Mouse (Mus musculus) G1E (cell line): Measurements from ENCODE around the gene Sqstm1. TPM values are rescaled to one million over a fixed set of nuclear protein-coding genes. Genes with fewer than 3 reads are reported as not detected.

Source experiments
- ATAC-seq: 2 replicates; pipeline ENCODE4 v1.8.0; 2016; ENCODE audit warnings: mild to moderate bottlenecking; ENCODE audit not compliant: insufficient number of reproducible peaks, poor library complexity, low FRiP score, severe bottlenecking; ENCODE audit errors: extremely low read depth
- DNase-seq: peaks from one replicate; pipeline ENCODE4 v3.0.0; 2012; ENCODE audit warnings: low spot score
- H3K27me3 ChIP-seq: 2 replicates; pipeline ENCODE4 v1.6.1; 2012; ENCODE audit warnings: mild to moderate bottlenecking, low read length, inconsistent platforms; ENCODE audit not compliant: insufficient read depth
- H3K36me3 ChIP-seq: replicated peaks from 2 replicates; pipeline ENCODE3; 2012; ENCODE audit warnings: mild to moderate bottlenecking, inconsistent platforms
- H3K4me1 ChIP-seq: 2 replicates; pipeline ENCODE4 v1.6.1; 2012; ENCODE audit warnings: low read depth, low read length, inconsistent platforms, mixed read lengths; ENCODE audit not compliant: insufficient read depth
- H3K4me3 ChIP-seq: 2 replicates; pipeline ENCODE4 v1.5.1; 2012; ENCODE audit warnings: low read depth, mild to moderate bottlenecking, inconsistent platforms, low read length, moderate library complexity, mixed read lengths
- H3K9me3 ChIP-seq: replicated peaks from 2 replicates; pipeline ENCODE4 v1.6.1; 2012; ENCODE audit warnings: inconsistent platforms
- CTCF ChIP-seq: IDR thresholded peaks from 2 replicates; pipeline ENCODE4 v1.5.1; 2012; ENCODE audit warnings: low read depth, low read length, inconsistent platforms, mixed read lengths
- GATA1 ChIP-seq: IDR thresholded peaks from 2 replicates; pipeline ENCODE4 v1.6.1; 2012; ENCODE audit warnings: borderline replicate concordance, low read length, inconsistent platforms, mixed read lengths
- GATA2 ChIP-seq: IDR thresholded peaks from 2 replicates; pipeline ENCODE4 v1.6.1; 2012; ENCODE audit warnings: low read depth, low read length, inconsistent platforms, borderline replicate concordance
- POLR2AphosphoS5 ChIP-seq: IDR thresholded peaks from 2 replicates; pipeline ENCODE4 v1.6.1; 2012; ENCODE audit warnings: low read depth, low read length, inconsistent platforms; ENCODE audit not compliant: insufficient replicate concordance
- TAL1 ChIP-seq: conservative IDR thresholded peaks from 2 replicates; pipeline ENCODE4 v1.6.1; 2012; ENCODE audit warnings: low read depth, low read length, inconsistent platforms, mixed read lengths
- polyA plus RNA-seq: library from polyadenylated mRNA; stranded (reverse); fragments of >175 nt; gene quantifications from 2 replicates; pipeline ENCODE4 v1.2.3, GENCODE M21; 2012
- total RNA-seq, 2 experiments: library from RNA; stranded (forward) in 1 of 2; stranded (reverse) in 1 of 2; fragments of 200-1000 nt in 1 of 2; fragments of >200 nt in 1 of 2; fragmentation: Nextera tagmentation in 1 of 2; gene quantifications; 2 replicates each; pipeline ENCODE4 v1.2.3; 2014 to 2017

Sqstm1 gene
- total and polyA plus RNA-seq, 3 experiments, result 138 to 687 (median 252) TPM

GRCm38 (mm10) chr11:50226406-50226805 is 15.8 kb upstream of the Sqstm1 start:
- Histone ChIP-seq H3K27me3 (no peaks in the 10 kb centered on the region), H3K36me3 (peaks cover 62% of the 10 kb centered on the region), H3K4me1 (peaks cover 79% of the 10 kb centered on the region), H3K4me3 (peak overlapping the region; percentile 83), H3K9me3 (no peaks in the 10 kb centered on the region)
- DNase-seq, result no peak
- no peak for ATAC-seq
- TF ChIP-seq POLR2AphosphoS5 (no peak), CTCF (no peak), TAL1 (no peak), GATA1 (no peak), GATA2 (no peak)

GRCm38 (mm10) chr11:50225611-50226378 is 15.2 kb upstream of the Sqstm1 start:
- H3K36me3 ChIP-seq, result peaks cover 60% of the 10 kb centered on the region

GRCm38 (mm10) chr11:50224671-50225530 is 14.3 kb upstream of the Sqstm1 start:
- DNase-seq (peak; percentile 95), ATAC-seq (peak; percentile 83)
- peaks cover 76% of the 10 kb centered on the region for H3K4me1 ChIP-seq
- H3K36me3 ChIP-seq, result peaks cover 58% of the 10 kb centered on the region
- no peaks in the 10 kb centered on the region for H3K9me3 ChIP-seq
- peak; percentile 91 for TF ChIP-seq TAL1
- TF ChIP-seq CTCF, result no peak
- no peaks in the 10 kb centered on the region for H3K27me3 ChIP-seq
- peak overlapping the region; percentile 83 for H3K4me3 ChIP-seq

More at GRCm38 (mm10) chr11:50225611-50226378, 15.2 kb upstream of the Sqstm1 start:
- Histone ChIP-seq H3K4me1 (peaks cover 74% of the 10 kb centered on the region), H3K9me3 (no peaks in the 10 kb centered on the region), H3K4me3 (peak overlapping the region; percentile 83), H3K27me3 (no peaks in the 10 kb centered on the region)
- no peak for TF ChIP-seq GATA2
- no peak for TF ChIP-seq GATA1
- TF ChIP-seq POLR2AphosphoS5, result no peak
- TF ChIP-seq CTCF, result no peak
- TF ChIP-seq TAL1, result no peak
- DNase-seq (peak; percentile 40), ATAC-seq (no peak)

GRCm38 (mm10) chr11:50223783-50224662 is 13.4 kb upstream of the Sqstm1 start:
- H3K36me3 ChIP-seq, result peaks cover 55% of the 10 kb centered on the region
- DNase-seq (peak; percentile 40), ATAC-seq (no peak)
- H3K9me3 ChIP-seq, result no peaks in the 10 kb centered on the region
- TF ChIP-seq GATA2 (no peak), POLR2AphosphoS5 (no peak), GATA1 (no peak), CTCF (no peak), TAL1 (no peak)
- no peaks in the 10 kb centered on the region for H3K27me3 ChIP-seq
- peaks cover 75% of the 10 kb centered on the region for H3K4me1 ChIP-seq
- peak overlapping the region; percentile 83 for H3K4me3 ChIP-seq

- DNase-seq, result no peak
- peaks cover 48% of the 10 kb centered on the region for H3K36me3 ChIP-seq
Observed at GRCm38 (mm10) chr11:50222559-50223276, 12.1 kb upstream of the Sqstm1 start.

More at GRCm38 (mm10) chr11:50222559-50223276, 12.1 kb upstream of the Sqstm1 start:
- Histone ChIP-seq H3K4me3 (peak overlapping the region; percentile 36; the same call in 1 of the 2 replicates), H3K27me3 (no peaks in the 10 kb centered on the region), H3K4me1 (peaks cover 75% of the 10 kb centered on the region), H3K9me3 (no peaks in the 10 kb centered on the region)
- no peak for ATAC-seq
- TF ChIP-seq GATA1, result no peak
- TF ChIP-seq GATA2, result no peak
- no peak for TF ChIP-seq POLR2AphosphoS5
- no peak for TF ChIP-seq CTCF
- no peak for TF ChIP-seq TAL1
